Comparison of ENCODE assay signal across 15 mouse cellular contexts in the genomic region with DNA sequence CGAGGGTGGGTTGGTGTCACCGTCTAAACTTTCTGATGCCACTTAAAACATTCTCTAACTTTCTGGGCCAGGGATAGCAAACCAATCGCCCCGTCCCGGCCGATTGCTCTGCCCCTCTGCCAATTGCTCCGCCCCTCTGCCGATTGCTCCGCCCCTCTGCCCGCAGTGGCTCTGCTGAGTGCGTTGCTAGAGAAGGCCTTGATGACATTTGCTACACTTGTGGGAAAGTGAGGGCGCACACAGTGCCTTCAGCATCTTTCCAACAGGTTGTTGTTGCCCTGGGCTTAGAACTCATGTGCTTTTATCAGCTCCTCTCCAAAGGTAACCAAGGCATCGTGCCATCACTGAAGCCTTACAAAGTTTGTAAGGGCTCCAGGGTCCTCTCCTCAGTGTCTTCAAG. TPM values are rescaled to one million over a fixed set of nuclear protein-coding genes. Genes with fewer than 3 reads are reported as not detected.
DNase-seq lines count a peak whose midpoint lies in the region; ATAC-seq and TF ChIP-seq lines count a peak whose summit lies in the region.
"Had no signal": no experiment of that assay in that cellular context is flagged by ENCODE, and none has a peak within 500 bp of the region (broad histone marks: within the 10 kb centered on the region; RNA-seq: fewer than 3 reads in every experiment).

No protein-coding gene starts in this region.

- TF ChIP-seq CTCF in spleen, adult 2 months (IDR thresholded peaks at IDR 0.05; ENCODE audit: extremely low read depth, insufficient read depth, insufficient read length, insufficient replicate concordance): no peak
- TF ChIP-seq CTCF in stomach, postnatal 0 days (IDR thresholded peaks at IDR 0.05; ENCODE audit: low read depth): no peak

- H3K9me3 ChIP-seq in liver, embryonic 12.5 days (replicated peaks): peaks cover 3% of the 10 kb centered on the region; the same call in 1 of the 2 replicates
- H3K9me3 ChIP-seq in stomach, postnatal 0 days (ENCODE audit: control insufficient read depth, low read length): no peaks in the 10 kb centered on the region; the same call in 1 of the 2 replicates
- H3K9me3 ChIP-seq: G1E had no signal

- no peak overlapping the region for H3K4me3 ChIP-seq in spleen, adult 2 months (ENCODE audit: extremely low read depth, insufficient read depth, insufficient read length)
- no peak overlapping the region; the same call in 1 of the 2 replicates for H3K4me3 ChIP-seq in liver, embryonic 12.5 days
- H3K4me3 ChIP-seq in stomach, postnatal 0 days (ENCODE audit: low read depth, low read length): no peak overlapping the region
- H3K4me3 ChIP-seq: heart, embryonic 10.5 days; hindbrain, embryonic 13.5 days; midbrain, embryonic 13.5 days; neural tube, embryonic 13.5 days had no signal

- H3K4me2 ChIP-seq in liver, embryonic 12.5 days: peak overlapping the region; percentile 46
- H3K4me2 ChIP-seq in stomach, postnatal 0 days (replicated peaks; ENCODE audit: low read depth): no peak overlapping the region
- H3K4me2 ChIP-seq: hindbrain, embryonic 13.5 days; midbrain, embryonic 13.5 days; neural tube, embryonic 13.5 days had no signal

- peaks cover 12% of the 10 kb centered on the region; the same call in 1 of the 2 replicates for H3K4me1 ChIP-seq in spleen, adult 2 months (ENCODE audit: control insufficient read depth, insufficient read depth, insufficient read length)
- peaks cover 64% of the 10 kb centered on the region for H3K4me1 ChIP-seq in liver, embryonic 12.5 days
- H3K4me1 ChIP-seq in stomach, postnatal 0 days (replicated peaks; ENCODE audit: control insufficient read depth, insufficient read depth): no peaks in the 10 kb centered on the region; the same call in 1 of the 2 replicates
- H3K4me1 ChIP-seq: midbrain, embryonic 13.5 days had no signal

- 64% methylated on average over 13 of the region's 13 CpGs for WGBS in spleen, adult 2 months
- 21% methylated on average over 13 of the region's 13 CpGs for WGBS in liver, embryonic 12.5 days (ENCODE audit: insufficient replicate concordance)
- WGBS in stomach, postnatal 0 days: 22% methylated on average over 13 of the region's 13 CpGs

- DNase-seq in spleen, adult 2 months (ENCODE audit: low read depth in 1 of 2, low spot score in 2 of 2): no peak
- DNase-seq in spleen, postnatal 14 days (ENCODE audit: low spot score in 2 of 2): no peak
- DNase-seq in adipocyte (ENCODE audit: low spot score): peak; percentile 13
- DNase-seq in stomach, postnatal 0 days (ENCODE audit: low spot score): peak; percentile 56
- DNase-seq in layer of hippocampus, postnatal 14 days (ENCODE audit: low spot score in 2 of 2): no peak
- DNase-seq in kidney, adult 8-10 months: no peak
- DNase-seq: cerebellum, adult 9-11 months; retina, postnatal 1 day had no signal

- ATAC-seq in liver, embryonic 12.5 days: peak; percentile 46
- no peak for ATAC-seq in stomach, postnatal 0 days (ENCODE audit: low FRiP score, low TSS enrichment)
- ATAC-seq: forebrain, embryonic 14.5 days; midbrain, embryonic 13.5 days had no signal

- TF ChIP-seq POLR2A in spleen, adult 2 months (IDR thresholded peaks at IDR 0.05; ENCODE audit: low read depth, low read length): no peak

- H3K27me3 ChIP-seq in spleen, adult 2 months (ENCODE audit: control insufficient read depth, insufficient read depth, low read length): no peaks in the 10 kb centered on the region
- 0 out of 2 replicates have a peak, but pooled peaks cover 9% of the 10 kb centered on the region for H3K27me3 ChIP-seq in liver, embryonic 12.5 days (replicated peaks)
- no peaks in the 10 kb centered on the region for H3K27me3 ChIP-seq in stomach, postnatal 0 days (ENCODE audit: control insufficient read depth, insufficient read depth, low read length)
- H3K27me3 ChIP-seq: midbrain, embryonic 13.5 days had no signal

- peak overlapping the region; percentile 37; the same call in 1 of the 2 replicates for H3K27ac ChIP-seq in spleen, adult 2 months (ENCODE audit: insufficient read depth, low read length)
- 0 out of 2 replicates have a peak overlapping the region, but pooled peaks have one; percentile 31 for H3K27ac ChIP-seq in liver, embryonic 12.5 days
- H3K27ac ChIP-seq in stomach, postnatal 0 days (replicated peaks): no peak overlapping the region
- H3K27ac ChIP-seq: heart, embryonic 10.5 days; hindbrain, embryonic 13.5 days; midbrain, embryonic 13.5 days; neural tube, embryonic 13.5 days had no signal

- H3K9ac ChIP-seq in liver, embryonic 12.5 days: no peak overlapping the region
- H3K9ac ChIP-seq in stomach, postnatal 0 days (ENCODE audit: low read length): no peak overlapping the region
- H3K9ac ChIP-seq: hindbrain, embryonic 13.5 days; midbrain, embryonic 13.5 days; neural tube, embryonic 13.5 days had no signal

- no peaks in the 10 kb centered on the region for H3K36me3 ChIP-seq in spleen, adult 2 months (ENCODE audit: control insufficient read depth, insufficient read depth, low read length)
- H3K36me3 ChIP-seq in liver, embryonic 12.5 days: no peaks in the 10 kb centered on the region
- no peaks in the 10 kb centered on the region for H3K36me3 ChIP-seq in stomach, postnatal 0 days (ENCODE audit: control insufficient read depth, insufficient read depth, low read length)
- H3K36me3 ChIP-seq: G1E; hindbrain, embryonic 13.5 days; midbrain, embryonic 13.5 days; neural tube, embryonic 13.5 days had no signal

- no peak for TF ChIP-seq EP300 in stomach, postnatal 0 days (optimal IDR thresholded peaks at IDR 0.05)

RNA-seq across cellular contexts. Expression of gene Cela1, which starts 2.5 kb away (rescaled TPM):
- polyA plus RNA-seq in spleen, adult 2 months (2012; rRNA removed): 5,688 and 5,726 TPM in 2 replicates
- 8.7 and 11.0 TPM in 2 replicates for polyA plus RNA-seq in liver, embryonic 12.5 days (2016; fragmentation: Nextera tagmentation; extraction: Ambion mirVana)
- polyA plus RNA-seq in stomach, postnatal 0 days (2015; fragmentation: Nextera tagmentation; extraction: Ambion mirVana): 22.3 and 24.1 TPM in 2 replicates
- 1 to 10 TPM; 1.7 to 1.9 TPM for total RNA-seq in layer of hippocampus, postnatal 14 days (2021)

RNA-seq across cellular contexts. Expression of gene Bin2, which starts 15.9 kb away (rescaled TPM):
- 101 TPM in 2 replicates for polyA plus RNA-seq in spleen, adult 2 months (2012; rRNA removed)
- polyA plus RNA-seq in liver, embryonic 12.5 days (2016; fragmentation: Nextera tagmentation; extraction: Ambion mirVana): 40.5 and 40.6 TPM in 2 replicates
- 1.3 and 2.3 TPM in 2 replicates for polyA plus RNA-seq in stomach, postnatal 0 days (2015; fragmentation: Nextera tagmentation; extraction: Ambion mirVana)
- 1 to 10 TPM; 4.6 to 5.0 TPM for total RNA-seq in layer of hippocampus, postnatal 14 days (2021)

RNA-seq across cellular contexts. Expression of gene Galnt6, which starts 43.9 kb away (rescaled TPM):
- 13.9 and 16.1 TPM in 2 replicates for polyA plus RNA-seq in spleen, adult 2 months (2012; rRNA removed)
- 0.96 and 1.3 TPM in 2 replicates for polyA plus RNA-seq in liver, embryonic 12.5 days (2016; fragmentation: Nextera tagmentation; extraction: Ambion mirVana)
- 9.5 and 11.0 TPM in 2 replicates for polyA plus RNA-seq in stomach, postnatal 0 days (2015; fragmentation: Nextera tagmentation; extraction: Ambion mirVana)
- total RNA-seq in layer of hippocampus, postnatal 14 days (2021): 1 to 10 TPM; 2.0 to 2.1 TPM
- polyA plus RNA-seq: midbrain, embryonic 13.5 days had no signal

RNA-seq across cellular contexts. Expression of gene Smagp, which starts 48.5 kb away (rescaled TPM):
- polyA plus RNA-seq in spleen, adult 2 months (2012; rRNA removed): 29.2 and 33.1 TPM in 2 replicates
- polyA plus RNA-seq in liver, embryonic 12.5 days (2016; fragmentation: Nextera tagmentation; extraction: Ambion mirVana): 10.5 and 11.4 TPM in 2 replicates
- polyA plus RNA-seq in stomach, postnatal 0 days (2015; fragmentation: Nextera tagmentation; extraction: Ambion mirVana): 94.8 and 103 TPM in 2 replicates
- total RNA-seq in layer of hippocampus, postnatal 14 days (2021): 1 to 10 TPM; 2.1 to 2.7 TPM

Comparison
In these comparisons a context has a peak if more than half of its experiments do, and no peak if none do; other contexts are left out.
1. DNase-seq: peak in adipocyte (single experiment) and stomach, postnatal 0 days (single experiment); none in spleen, adult 2 months (0 of 2), spleen, postnatal 14 days (0 of 2), layer of hippocampus, postnatal 14 days (0 of 2) and kidney, adult 8-10 months (0 of 2).
2. RNA of gene Cela1, which starts 2.5 kb away (polyA plus RNA-seq): 5,688 to 5,726 TPM in spleen, adult 2 months; 22.3 to 24.1 TPM in stomach, postnatal 0 days and 8.7 to 11.0 TPM in liver, embryonic 12.5 days; every median in the first group is over 100 times any median in the second.
3. RNA of gene Bin2, which starts 15.9 kb away (polyA plus RNA-seq): 101 TPM in spleen, adult 2 months and 40.5 to 40.6 TPM in liver, embryonic 12.5 days; 1.3 to 2.3 TPM in stomach, postnatal 0 days; every median in the first group is over 10 times any median in the second.